Mouse (Mus musculus) hematopoietic stem cell, adult 5-6 weeks (primary cell): ENCODE measurements at regions not wholly inside any gene's neighbourhood (a gene's known extent, or its start where the extent isn't known, plus 50 kb on each side); places are given as distances from the start of the nearest gene placed in this dataset.

ENCODE experiments used
- ATAC-seq, 2 experiments: fragments of 125-278 bp in 1 of 2; replicated peaks in 1 of 2; 2 replicates each; pipeline ENCODE4 v1.8.0; 2016 to 2017; ENCODE audit warnings: inconsistent platforms in 2 of 2, mild to moderate bottlenecking in 2 of 2, moderate number of reproducible peaks in 2 of 2, low read depth in 1 of 2, moderate TSS enrichment in 1 of 2; ENCODE audit not compliant: low FRiP score in 2 of 2, poor library complexity in 2 of 2, severe bottlenecking in 2 of 2, insufficient read depth in 1 of 2, low TSS enrichment in 1 of 2

DNA sequence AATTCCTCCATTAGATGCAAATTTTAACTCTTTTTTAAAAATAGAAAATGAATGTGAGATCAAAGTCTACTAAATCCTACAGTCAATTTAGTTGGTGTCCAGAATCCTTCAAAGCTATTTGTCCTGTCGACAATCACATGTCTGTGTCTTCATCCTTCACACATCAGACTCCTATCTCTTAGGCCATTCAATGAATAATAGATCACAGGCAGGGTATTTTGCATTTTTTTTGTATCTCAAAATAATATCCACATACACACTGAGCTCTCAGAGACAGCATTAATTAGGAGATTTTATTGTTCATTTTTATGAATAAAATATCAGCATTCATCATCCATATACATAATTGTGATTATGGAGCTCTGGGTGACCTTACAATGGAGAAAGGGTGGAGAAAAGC lies 427.2 kb downstream of the Hao1 start:
- no peak for ATAC-seq

DNA sequence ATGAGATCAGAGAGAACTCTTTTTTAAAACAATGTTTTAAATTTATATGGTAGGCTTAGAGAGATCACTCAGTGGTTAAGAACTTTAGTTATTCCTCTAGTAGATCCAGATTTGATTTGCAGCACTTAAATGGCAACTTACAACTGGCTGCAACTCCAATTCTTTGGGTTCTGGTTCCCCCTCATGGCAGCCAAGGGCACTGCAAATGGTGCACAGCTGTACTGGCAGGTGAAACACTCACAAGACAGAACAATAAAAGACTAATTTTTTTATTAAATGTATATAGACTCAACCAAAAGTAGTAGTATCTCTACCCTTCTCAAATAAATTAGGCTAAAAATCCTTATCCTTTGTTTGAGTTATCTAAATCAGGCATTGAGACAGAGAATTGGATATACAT lies 446.9 kb downstream of the Hao1 start:
- no peak for ATAC-seq

DNA sequence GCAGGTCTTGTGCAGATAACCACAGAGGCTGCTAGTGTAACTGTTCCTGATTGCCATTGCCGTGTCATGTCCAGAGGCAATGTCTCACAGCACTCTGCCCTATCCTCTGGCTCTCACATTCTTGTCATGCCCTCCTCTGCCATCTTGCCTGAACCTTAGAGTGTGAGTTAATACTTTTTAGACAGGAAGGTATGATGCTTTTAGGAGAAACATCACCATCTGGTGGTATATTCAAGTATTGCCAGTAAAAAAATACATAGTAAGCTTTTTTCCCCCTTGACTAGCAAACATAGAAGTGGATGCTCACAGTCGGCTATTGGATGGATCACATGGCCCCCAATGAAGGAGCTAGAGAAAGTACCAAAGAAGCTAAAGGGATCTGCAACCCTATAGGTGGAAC lies 465.8 kb downstream of the Hao1 start:
- no peak for ATAC-seq

DNA sequence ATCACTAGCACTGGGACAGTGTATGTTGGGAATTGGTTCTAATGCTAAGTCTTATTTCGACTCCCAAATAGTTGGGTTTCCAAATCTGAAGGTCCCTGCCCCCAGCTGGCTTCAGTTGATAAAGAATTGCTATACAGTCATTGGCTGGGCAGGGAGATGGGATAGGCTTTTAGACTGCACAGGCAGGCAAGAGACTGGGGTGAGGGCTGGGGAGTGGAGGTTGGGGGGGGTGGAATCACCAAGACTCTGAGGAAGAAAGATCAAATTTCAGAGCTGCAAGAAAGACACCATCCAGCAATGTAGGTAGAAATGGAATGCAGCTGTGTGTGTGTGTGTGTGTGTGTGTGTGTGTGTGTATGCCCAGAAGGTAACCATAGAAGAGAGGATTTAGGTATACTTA lies 474.0 kb downstream of the Hao1 start:
- no peak for ATAC-seq

DNA sequence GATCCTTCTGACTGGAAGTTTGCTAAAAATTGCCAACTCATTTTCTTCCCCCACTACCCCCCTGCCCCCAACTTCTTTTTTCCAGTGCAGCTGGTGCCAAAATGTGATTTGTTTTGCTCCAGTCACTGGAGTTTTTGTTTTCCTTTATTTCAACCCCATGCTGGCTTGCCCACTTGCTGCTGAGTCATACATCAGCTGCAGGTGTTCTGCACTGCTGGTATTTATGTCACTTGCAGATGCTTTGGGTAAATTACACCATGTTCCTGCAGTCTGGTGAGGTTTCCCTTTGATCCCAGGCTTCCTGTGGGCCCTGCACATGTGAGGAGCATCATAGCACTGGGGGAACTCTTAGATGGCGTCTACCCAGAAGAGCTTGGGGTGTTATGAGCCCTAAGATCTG lies 476.2 kb downstream of the Hao1 start:
- peak; percentile 60 to 82 for ATAC-seq

DNA sequence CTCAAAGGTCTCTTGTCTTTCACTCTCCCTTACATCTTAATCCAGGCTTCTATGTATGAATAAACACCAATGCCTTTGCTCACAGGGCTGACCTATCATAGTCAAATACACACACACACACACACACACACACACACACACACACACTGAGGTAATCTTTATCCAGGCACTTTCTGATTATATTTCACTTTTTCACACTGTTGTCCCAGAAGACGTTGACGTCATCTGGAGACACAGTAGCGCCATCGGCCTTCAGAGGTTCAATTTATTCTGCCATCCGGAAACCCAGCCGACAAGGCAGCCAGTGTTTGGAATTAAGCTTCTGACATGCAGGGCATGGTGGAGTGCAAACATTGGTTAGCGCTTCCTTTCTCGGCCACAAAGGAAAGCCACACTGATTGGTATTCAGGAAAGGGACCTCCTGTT lies 486.2 kb downstream of the Hao1 start:
- ATAC-seq, result peak; percentile 96

DNA sequence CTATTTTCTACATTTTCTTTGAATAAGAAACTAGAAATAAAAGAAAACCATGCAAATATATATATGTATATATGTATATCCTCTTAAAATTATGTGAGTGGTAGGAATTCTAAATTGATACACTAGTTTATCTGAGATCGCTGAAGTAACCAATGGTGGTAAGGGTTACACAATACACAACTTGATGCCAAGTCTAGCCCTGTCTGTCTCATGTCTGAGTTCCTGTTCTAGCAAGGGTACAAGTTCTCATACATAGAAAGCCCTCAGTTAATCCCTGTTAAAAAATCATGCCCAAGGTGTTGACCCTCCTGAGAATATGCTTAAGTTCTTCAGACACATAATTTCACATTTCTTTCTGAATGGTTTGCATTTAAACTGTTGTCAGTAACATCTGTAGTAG lies 486.8 kb downstream of the Hao1 start:
- ATAC-seq, result no peak

DNA sequence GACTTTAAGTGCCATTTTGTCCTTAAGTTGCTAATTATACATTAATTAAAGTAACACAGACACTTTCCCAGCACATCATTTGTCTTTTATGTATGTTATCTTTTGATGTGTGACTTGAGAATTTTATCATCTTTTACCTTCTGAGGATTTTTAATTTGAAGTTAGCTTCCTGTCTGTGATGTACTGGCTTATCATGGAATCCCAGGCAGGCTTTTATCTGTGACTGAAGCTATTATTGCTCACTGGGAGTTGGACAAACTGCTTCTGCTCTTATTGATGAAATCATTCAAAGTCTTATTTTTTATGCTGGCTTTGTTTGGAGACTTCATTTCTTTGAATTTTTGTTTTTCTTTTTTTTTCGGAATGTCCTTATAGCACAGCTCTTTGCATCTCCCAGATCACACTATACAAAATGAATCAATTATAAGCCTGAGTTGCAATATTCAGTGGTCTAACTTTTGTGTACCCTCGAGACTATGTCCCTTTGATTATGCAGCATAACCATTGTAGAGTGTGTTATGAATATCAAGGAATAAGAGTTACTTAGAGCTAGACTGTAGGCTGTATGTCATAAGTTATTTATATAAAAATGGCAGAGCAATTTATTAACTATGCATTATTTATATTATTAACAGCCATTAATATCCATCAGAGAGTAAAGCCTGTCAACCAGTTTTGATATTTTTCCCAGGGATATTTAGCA lies 494.1 kb downstream of the Hao1 start:
- no peak for ATAC-seq

DNA sequence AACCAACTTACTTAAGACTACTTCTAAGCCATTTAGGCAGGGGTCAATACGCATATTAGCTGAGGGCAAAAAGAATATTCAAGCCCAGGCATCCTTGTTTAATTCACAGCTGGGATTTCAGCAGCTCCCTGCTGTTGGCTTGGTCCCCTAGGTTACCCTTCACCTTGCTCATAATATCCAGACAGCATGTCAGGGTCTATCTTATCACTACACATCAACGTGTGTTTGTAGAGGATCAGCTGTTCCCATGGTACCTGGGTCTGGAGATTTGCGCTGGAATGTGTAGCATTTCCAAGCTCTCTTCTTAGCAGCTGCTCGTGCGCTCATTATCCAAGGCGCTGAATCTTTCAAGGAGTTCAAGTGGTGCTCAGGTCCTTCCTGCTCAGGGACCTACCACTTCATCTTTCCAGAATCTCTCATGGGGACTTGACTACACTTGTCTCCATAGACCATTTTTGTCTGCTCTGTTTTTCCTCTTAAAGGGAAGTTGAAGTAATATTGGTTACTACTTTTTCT lies 484.5 kb downstream of the Bmp2 start:
- no peak for ATAC-seq

DNA sequence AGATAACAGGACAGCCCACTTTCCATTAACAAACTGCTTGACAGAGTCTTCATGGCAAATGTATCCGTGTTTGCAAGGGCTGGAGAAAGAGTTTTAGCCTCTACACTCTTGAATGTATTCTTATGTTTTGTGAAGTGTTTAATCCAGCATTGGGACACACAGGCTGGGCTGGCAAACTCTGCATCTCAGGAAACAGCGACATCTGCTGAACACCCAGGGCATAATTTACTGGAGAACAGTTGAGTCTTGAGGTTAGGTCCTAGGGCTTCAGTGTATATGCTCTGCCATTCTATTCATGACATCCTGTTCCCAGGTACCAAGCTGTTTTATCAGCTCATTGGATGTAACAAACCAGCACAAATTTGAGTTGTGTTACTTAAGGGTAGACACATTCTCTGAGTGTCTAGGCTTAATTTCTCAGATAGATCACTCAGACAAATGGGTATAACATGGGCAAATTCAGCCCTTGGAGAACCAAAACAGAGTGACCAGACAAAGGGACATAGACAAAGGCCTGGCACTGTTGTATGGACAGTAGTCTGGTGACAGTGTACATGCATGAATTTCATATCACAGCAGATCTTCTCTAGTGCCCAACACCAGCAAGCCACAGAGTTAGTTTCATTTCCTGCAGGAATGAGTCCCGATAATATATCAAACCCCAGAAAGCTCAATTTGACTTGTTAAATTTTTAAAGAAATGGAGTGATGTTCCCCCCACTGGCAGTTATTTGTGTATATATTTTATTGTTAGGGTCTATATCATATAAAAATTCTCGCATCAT lies 477.9 kb downstream of the Bmp2 start:
- ATAC-seq, result peak; percentile 67 to 78

DNA sequence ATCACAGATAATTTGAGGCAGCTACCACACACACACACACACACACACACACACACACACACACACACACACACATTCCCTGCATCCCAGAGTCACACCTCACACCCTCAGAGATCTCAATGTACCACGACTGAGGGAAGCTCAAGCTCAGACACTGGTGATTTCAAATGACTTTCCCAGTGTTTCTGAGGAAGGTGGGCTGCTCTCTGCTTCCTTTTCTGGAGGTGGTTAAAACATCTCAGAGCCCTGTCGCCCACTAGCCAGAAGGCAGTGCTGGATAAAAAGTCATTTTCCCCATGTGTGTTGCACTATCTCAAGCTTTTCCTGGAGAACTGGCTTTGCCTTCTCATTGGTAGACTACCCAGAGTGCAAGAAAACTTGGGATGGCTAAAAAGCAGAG lies 477.2 kb downstream of the Bmp2 start:
- ATAC-seq, result no peak

DNA sequence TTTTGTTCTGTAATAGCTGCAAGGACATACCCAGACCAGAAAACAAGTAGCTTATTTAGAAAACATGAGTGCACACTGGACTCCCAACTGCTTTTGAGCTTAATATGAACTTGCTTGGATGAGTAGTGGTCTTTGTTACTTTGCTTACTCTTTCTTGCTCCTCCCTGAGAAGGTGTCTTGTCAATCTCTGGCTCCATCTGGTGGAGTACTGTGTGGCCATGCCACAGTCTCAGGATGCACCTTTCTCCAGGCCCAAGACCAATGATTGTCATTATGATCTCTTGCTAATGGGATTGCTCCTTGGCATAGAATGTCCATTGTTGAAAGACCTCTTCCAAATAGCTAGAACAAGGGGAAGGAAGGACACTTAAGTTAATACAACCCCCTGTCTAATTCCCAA lies 465.1 kb downstream of the Bmp2 start:
- peak; percentile 46 to 64; a peak in 1 of 4 replicates for ATAC-seq

DNA sequence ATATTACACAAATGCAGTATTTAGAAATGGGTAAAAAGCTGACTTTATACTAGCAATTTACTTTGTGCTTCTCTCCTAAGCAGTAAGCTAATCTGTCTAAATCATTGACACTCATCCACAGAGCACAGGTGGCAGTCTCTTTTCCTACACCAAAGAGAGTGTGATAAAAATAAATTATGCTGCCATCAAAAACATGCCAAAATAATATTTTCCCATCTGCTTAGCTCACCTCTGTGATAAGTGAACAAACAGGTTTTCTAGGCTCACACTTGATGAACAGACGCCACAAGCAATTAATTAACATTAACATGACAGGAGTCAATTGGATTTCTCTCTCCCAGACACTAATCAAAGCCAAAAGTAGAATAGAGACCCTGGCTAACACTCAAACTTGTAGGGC lies 451.2 kb downstream of the Bmp2 start:
- ATAC-seq, result no peak

DNA sequence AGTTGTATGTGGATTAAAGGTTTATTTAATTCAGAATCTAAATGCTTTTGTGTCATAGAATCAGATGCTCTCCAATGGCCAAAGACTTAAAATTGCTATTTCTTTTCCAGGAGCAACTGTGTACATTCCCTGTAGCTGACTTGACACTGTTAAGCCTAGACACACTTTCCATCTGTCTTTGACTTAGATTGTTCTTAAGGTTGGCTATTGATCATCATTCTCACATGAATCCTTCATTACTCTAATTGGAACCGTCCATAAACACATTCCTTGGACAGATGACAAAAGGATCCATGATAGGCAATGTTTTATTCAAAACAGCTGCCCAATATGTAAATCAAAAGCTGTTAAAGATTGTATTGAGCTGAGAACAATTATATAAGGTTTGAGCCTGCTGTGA lies 442.8 kb downstream of the Bmp2 start:
- ATAC-seq, result no peak

DNA sequence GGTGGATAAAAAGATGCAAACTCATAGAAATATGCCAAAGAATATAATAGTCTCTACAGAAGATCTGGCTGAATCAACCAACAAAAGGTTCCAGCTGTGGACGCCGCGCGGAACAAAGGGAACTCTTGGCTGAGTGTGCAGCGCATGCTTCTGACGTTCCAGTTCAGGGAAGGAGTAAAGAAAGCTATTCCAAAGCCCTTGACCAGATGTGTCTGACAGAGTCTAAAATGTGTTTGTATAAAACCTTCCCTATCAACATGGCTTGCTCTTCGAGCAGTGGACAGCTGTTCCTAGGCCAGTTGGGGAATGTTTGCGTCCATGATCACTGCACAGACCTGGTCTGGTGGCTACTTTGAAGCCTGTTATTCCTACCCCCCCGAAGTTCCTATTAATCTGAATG lies 442.4 kb downstream of the Bmp2 start:
- ATAC-seq, result no peak

DNA sequence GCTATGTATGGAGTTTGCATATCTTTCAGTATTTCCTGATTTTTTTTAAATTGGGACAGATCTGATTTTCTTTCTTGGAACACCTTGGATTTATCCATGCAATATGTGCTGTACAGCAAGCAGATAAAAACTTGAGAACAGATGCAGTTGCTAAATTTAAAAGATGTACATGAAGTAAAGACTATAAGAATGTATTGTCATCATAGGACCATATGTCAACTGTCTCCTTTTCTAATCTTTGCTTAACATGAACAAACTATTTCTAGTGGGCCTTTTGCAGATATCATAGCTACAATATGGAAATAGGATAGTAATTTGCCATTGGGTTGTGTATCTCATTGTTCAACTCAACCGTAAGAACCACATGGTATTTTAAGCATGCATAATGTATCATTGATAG lies 435.7 kb downstream of the Bmp2 start:
- ATAC-seq, result no peak
